Comparison of ENCODE assay signal across 25 mouse cellular contexts in the genomic region with DNA sequence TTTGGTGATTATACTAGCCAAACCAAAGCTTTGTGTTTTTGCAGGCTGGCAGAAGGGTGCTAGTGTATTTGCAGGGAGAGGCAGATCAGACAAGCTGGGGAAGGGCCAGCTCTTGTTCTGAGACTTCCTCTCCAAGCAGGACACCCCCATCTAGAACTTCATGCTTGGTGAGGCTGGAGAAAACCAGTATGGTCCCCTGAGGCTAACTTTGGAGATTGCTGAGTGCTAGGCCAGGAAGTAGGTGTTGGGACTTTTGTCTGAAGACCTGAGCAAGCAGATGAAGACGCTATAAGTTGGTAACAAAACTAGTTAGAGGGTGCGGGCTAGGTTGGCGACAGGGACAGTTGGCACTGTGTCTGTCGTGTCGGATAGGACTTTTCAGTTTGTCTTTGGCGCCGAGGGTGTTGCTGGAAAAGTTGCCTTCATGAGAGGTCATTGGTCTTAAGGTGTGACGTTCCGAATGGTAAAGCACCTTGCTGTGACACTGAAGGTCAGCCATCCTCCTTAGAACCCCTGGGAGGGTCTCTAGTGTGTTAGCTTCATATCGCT. TPM values are rescaled to one million over a fixed set of nuclear protein-coding genes. Genes with fewer than 3 reads are reported as not detected.
A peak's percentile ranks its signal among the peaks of the same experiment; 100 is the strongest.
DNase-seq lines count a peak whose midpoint lies in the region; ATAC-seq and TF ChIP-seq lines count a peak whose summit lies in the region.
"Had no signal": no experiment of that assay in that cellular context is flagged by ENCODE, and none has a peak within 500 bp of the region (broad histone marks: within the 10 kb centered on the region; RNA-seq: fewer than 3 reads in every experiment).

No protein-coding gene starts in this region.

- 35% methylated on average over 10 of the region's 10 CpGs for WGBS in cerebellum, adult 2 months
- WGBS in heart, adult 2 months = 88% methylated on average over 10 of the region's 10 CpGs
- WGBS in liver, embryonic 13.5 days (ENCODE audit: insufficient replicate concordance) = 77% methylated on average over 10 of the region's 10 CpGs
- 82% methylated on average over 10 of the region's 10 CpGs for WGBS in liver, postnatal 0 days (ENCODE audit: insufficient replicate concordance)

- no peaks in the 10 kb centered on the region for H3K27me3 ChIP-seq in cerebellum, adult 2 months (ENCODE audit: control insufficient read depth, insufficient read depth, low read length)
- H3K27me3 ChIP-seq in heart, adult 2 months (ENCODE audit: control insufficient read depth, insufficient read depth, low read length) = no peaks in the 10 kb centered on the region
- H3K27me3 ChIP-seq in liver, embryonic 13.5 days = no peaks in the 10 kb centered on the region
- no peaks in the 10 kb centered on the region for H3K27me3 ChIP-seq in liver, postnatal 0 days (ENCODE audit: insufficient read depth, low read length)
- H3K27me3 ChIP-seq: embryonic facial prominence, embryonic 12.5 days; forebrain, embryonic 15.5 days; intestine, embryonic 15.5 days; liver, embryonic 15.5 days; midbrain, embryonic 13.5 days; neural tube, embryonic 13.5 days had no signal

- no peaks in the 10 kb centered on the region for H3K9me3 ChIP-seq in liver, embryonic 13.5 days (replicated peaks)
- H3K9me3 ChIP-seq in liver, postnatal 0 days (ENCODE audit: low read length) = no peaks in the 10 kb centered on the region
- H3K9me3 ChIP-seq: embryonic facial prominence, embryonic 12.5 days; forebrain, embryonic 10.5 days; forebrain, embryonic 15.5 days; intestine, embryonic 15.5 days; liver, embryonic 15.5 days; lung, embryonic 15.5 days; midbrain, embryonic 13.5 days; neural tube, embryonic 13.5 days had no signal

- intact Hi-C loops in heart, adult 2 months (cut with DNase I) = no loop called here
- intact Hi-C loops in heart, postnatal 25 days (cut with DNase I) = no loop called here

- no peak overlapping the region for H3K9ac ChIP-seq in heart, adult 2 months (ENCODE audit: low read depth, low read length)
- H3K9ac ChIP-seq in liver, embryonic 13.5 days = no peak overlapping the region
- H3K9ac ChIP-seq in liver, postnatal 0 days (replicated peaks) = no peak overlapping the region
- H3K9ac ChIP-seq: embryonic facial prominence, embryonic 12.5 days; forebrain, embryonic 15.5 days; intestine, embryonic 15.5 days; liver, embryonic 15.5 days; lung, embryonic 15.5 days; midbrain, embryonic 13.5 days; neural tube, embryonic 13.5 days had no signal

- no peak for ATAC-seq in liver, embryonic 13.5 days (ENCODE audit: low read depth)
- no peak for ATAC-seq in liver, postnatal 0 days
- ATAC-seq: forebrain, embryonic 15.5 days; intestine, embryonic 15.5 days; midbrain, embryonic 13.5 days had no signal

- no peak overlapping the region for H3K4me2 ChIP-seq in liver, embryonic 13.5 days
- no peak overlapping the region for H3K4me2 ChIP-seq in liver, postnatal 0 days (ENCODE audit: low read depth, low read length)
- H3K4me2 ChIP-seq: embryonic facial prominence, embryonic 12.5 days; forebrain, embryonic 15.5 days; heart, embryonic 11.5 days; intestine, embryonic 15.5 days; liver, embryonic 15.5 days; lung, embryonic 15.5 days; midbrain, embryonic 13.5 days; neural tube, embryonic 13.5 days had no signal

- peak overlapping the region; percentile 94 for H3K27ac ChIP-seq in cerebellum, adult 2 months (ENCODE audit: insufficient read depth, low read length)
- peak overlapping the region; percentile 43 for H3K27ac ChIP-seq in heart, adult 2 months
- 0 out of 2 replicates have a peak overlapping the region, but pooled peaks have one; percentile 6 for H3K27ac ChIP-seq in liver, embryonic 13.5 days
- no peak overlapping the region for H3K27ac ChIP-seq in liver, postnatal 0 days (ENCODE audit: low read depth)
- peak overlapping the region; percentile 46 for H3K27ac ChIP-seq in bone marrow macrophage, adult 2 months (ENCODE audit: insufficient read depth, low read depth, low read length)
- H3K27ac ChIP-seq: embryonic facial prominence, embryonic 12.5 days; forebrain, embryonic 10.5 days; forebrain, embryonic 15.5 days; intestine, embryonic 15.5 days; liver, embryonic 15.5 days; lung, embryonic 15.5 days; midbrain, embryonic 13.5 days; neural tube, embryonic 13.5 days had no signal

- H3K4me3 ChIP-seq in cerebellum, adult 2 months (replicated peaks; ENCODE audit: insufficient read depth, low read depth, low read length) = no peak overlapping the region
- no peak overlapping the region for H3K4me3 ChIP-seq in heart, adult 2 months
- no peak overlapping the region for H3K4me3 ChIP-seq in liver, embryonic 13.5 days (replicated peaks)
- H3K4me3 ChIP-seq in liver, postnatal 0 days (ENCODE audit: low read depth, low read length) = no peak overlapping the region
- H3K4me3 ChIP-seq in bone marrow macrophage, adult 2 months (ENCODE audit: insufficient read depth, low read length) = no peak overlapping the region
- H3K4me3 ChIP-seq: embryonic facial prominence, embryonic 12.5 days; forebrain, embryonic 10.5 days; forebrain, embryonic 15.5 days; intestine, embryonic 15.5 days; liver, embryonic 15.5 days; lung, embryonic 15.5 days; midbrain, embryonic 13.5 days; neural tube, embryonic 13.5 days had no signal

- H3K4me1 ChIP-seq in cerebellum, adult 2 months (ENCODE audit: control insufficient read depth, insufficient read depth, low read length) = peaks cover 61% of the 10 kb centered on the region
- peaks cover 36% of the 10 kb centered on the region for H3K4me1 ChIP-seq in heart, adult 2 months (ENCODE audit: control insufficient read depth, insufficient read depth, low read length)
- H3K4me1 ChIP-seq in liver, embryonic 13.5 days (replicated peaks) = peaks cover 49% of the 10 kb centered on the region
- H3K4me1 ChIP-seq in liver, postnatal 0 days (ENCODE audit: insufficient read depth) = peaks cover 9% of the 10 kb centered on the region
- peaks cover 45% of the 10 kb centered on the region for H3K4me1 ChIP-seq in bone marrow macrophage, adult 2 months (ENCODE audit: control insufficient read depth, insufficient read depth, low read length)

- TF ChIP-seq CTCF in cerebellum, adult 2 months (IDR thresholded peaks at IDR 0.05; ENCODE audit: borderline replicate concordance, insufficient read depth, low read depth, low read length) = no peak
- TF ChIP-seq CTCF in heart, adult 2 months (IDR thresholded peaks at IDR 0.05) = no peak
- no peak for TF ChIP-seq CTCF in liver, postnatal 0 days (IDR thresholded peaks at IDR 0.05; ENCODE audit: low read depth)
- TF ChIP-seq CTCF in bone marrow macrophage, adult 2 months (IDR thresholded peaks at IDR 0.05; ENCODE audit: low read depth, low read length) = no peak

- H3K36me3 ChIP-seq in heart, adult 2 months (ENCODE audit: control insufficient read depth, insufficient read depth, low read length) = peaks cover 34% of the 10 kb centered on the region
- 0 out of 2 replicates have a peak, but pooled peaks cover 3% of the 10 kb centered on the region for H3K36me3 ChIP-seq in liver, embryonic 13.5 days
- H3K36me3 ChIP-seq in liver, postnatal 0 days (replicated peaks; ENCODE audit: insufficient read depth, low read length) = no peaks in the 10 kb centered on the region
- H3K36me3 ChIP-seq: forebrain, embryonic 15.5 days; intestine, embryonic 15.5 days; liver, embryonic 15.5 days; lung, embryonic 15.5 days; midbrain, embryonic 13.5 days; neural tube, embryonic 13.5 days had no signal

- TF ChIP-seq EP300 in heart, adult 2 months (IDR thresholded peaks at IDR 0.05; ENCODE audit: insufficient read depth, low read depth, low read length) = no peak
- TF ChIP-seq EP300 in liver, postnatal 0 days (IDR thresholded peaks at IDR 0.05; ENCODE audit: low read depth) = no peak

- DNase-seq in cerebellum, adult 2 months = peak in 1 of 2 experiments; percentile 52
- DNase-seq in cerebellum, postnatal 4 days (ENCODE audit: low spot score in 2 of 2) = no peak
- no peak for DNase-seq in heart, adult 2 months
- DNase-seq in heart, postnatal 25 days (ENCODE audit: low spot score) = no peak
- no peak for DNase-seq in liver, embryonic 13.5 days
- no peak for DNase-seq in liver, postnatal 0 days
- DNase-seq in urinary bladder, postnatal 36 days (ENCODE audit: low spot score in 2 of 2) = no peak
- DNase-seq: adrenal gland, adult 2 months; adrenal gland, postnatal 36 days; embryo, embryonic 11 days; heart, postnatal 4 days; kidney, adult 8-10 months; liver; lung, postnatal 36 days; thymus, postnatal 14 days had no signal

- peaks cover 16% of the 10 kb centered on the region for H3K79me2 ChIP-seq in heart, adult 2 months (replicated peaks; ENCODE audit: control insufficient read depth, insufficient read depth, low read length)

- no peak for TF ChIP-seq POLR2A in cerebellum, adult 2 months (IDR thresholded peaks at IDR 0.05; ENCODE audit: borderline replicate concordance, insufficient read depth, low read length)
- TF ChIP-seq POLR2A in heart, adult 2 months (IDR thresholded peaks at IDR 0.05; ENCODE audit: insufficient read depth, low read depth, low read length) = no peak
- no peak for TF ChIP-seq POLR2A in bone marrow macrophage, adult 2 months (IDR thresholded peaks at IDR 0.05; ENCODE audit: borderline replicate concordance, low read depth, low read length)

RNA-seq across cellular contexts. Expression of a gene that starts 14.4 kb away (rescaled TPM):
- 40.3 and 40.6 TPM in 2 replicates for polyA plus RNA-seq in cerebellum, adult 2 months (2012; rRNA removed)
- total RNA-seq in heart, adult 2 months (2021) = 10 to 100 TPM; 22.0 to 22.1 TPM
- 18.5 and 20.6 TPM in 2 replicates for polyA plus RNA-seq in heart, adult 2 months (2012; rRNA removed)
- 10 to 100 TPM; 20.5 to 28.4 TPM for total RNA-seq in heart, postnatal 25 days (2021)
- 2.3 and 2.5 TPM in 2 replicates for polyA plus RNA-seq in liver, embryonic 13.5 days (2015; fragmentation: Nextera tagmentation; extraction: Ambion mirVana)
- 1.3 and 1.4 TPM in 2 replicates for polyA plus RNA-seq in liver, postnatal 0 days (2015; fragmentation: Nextera tagmentation; extraction: Ambion mirVana)
- polyA plus RNA-seq in bone marrow macrophage, adult 2 months (2012; ENCODE audit: insufficient read depth, insufficient read length, missing spikeins) = 5.6 and 5.9 TPM in 2 replicates
